Mouse (Mus musculus): ENCODE results near the gene Gm20388.

The Gm20388 gene

DNA sequence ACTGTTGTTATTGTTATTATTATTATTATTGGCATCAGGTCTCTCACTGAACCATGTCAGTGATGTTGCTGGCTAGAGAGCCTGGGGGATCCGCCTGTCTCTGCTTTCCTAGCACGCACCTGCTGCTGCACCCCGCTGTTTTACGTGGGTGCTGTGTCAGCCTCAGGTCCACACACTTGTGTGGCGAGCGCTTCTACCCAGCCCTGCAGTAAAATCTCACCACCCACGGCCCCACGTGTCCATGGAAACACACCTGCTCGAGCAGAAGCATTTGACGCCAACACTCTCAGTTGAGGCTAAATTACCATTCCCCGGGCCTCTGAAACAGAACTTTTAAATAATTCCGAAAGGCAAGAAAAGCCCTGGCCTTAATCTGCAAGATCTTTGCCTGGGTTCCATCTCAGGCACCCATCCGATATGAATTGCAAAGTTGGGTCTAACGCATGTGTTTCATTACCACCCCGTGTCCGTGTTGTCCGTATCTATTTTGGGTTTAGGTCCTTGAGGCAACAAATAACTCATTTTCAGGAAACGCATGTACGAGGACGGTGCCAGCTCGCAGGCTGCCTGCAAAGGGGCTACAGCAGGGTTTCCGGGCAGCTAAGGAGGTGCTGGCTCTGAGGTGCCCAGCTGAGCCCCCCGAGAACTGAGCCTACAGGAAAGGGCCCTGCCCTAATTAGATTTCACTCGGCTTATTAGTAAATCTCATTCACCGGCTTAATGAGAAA is 1461.4 kb downstream of the Gm20388 start:
- no peak for DNase-seq

- DNase-seq = no peak
Observed at GRCm38 (mm10) chr8:121372639-121372986, 1462.0 kb downstream of the Gm20388 start.

GRCm38 (mm10) chr8:121374284-121374683 is 1463.6 kb downstream of the Gm20388 start:
- DNase-seq = no peak

- peak; percentile 54 for DNase-seq
Observed at GRCm38 (mm10) chr8:121374777-121375176, 1464.1 kb downstream of the Gm20388 start.

DNA sequence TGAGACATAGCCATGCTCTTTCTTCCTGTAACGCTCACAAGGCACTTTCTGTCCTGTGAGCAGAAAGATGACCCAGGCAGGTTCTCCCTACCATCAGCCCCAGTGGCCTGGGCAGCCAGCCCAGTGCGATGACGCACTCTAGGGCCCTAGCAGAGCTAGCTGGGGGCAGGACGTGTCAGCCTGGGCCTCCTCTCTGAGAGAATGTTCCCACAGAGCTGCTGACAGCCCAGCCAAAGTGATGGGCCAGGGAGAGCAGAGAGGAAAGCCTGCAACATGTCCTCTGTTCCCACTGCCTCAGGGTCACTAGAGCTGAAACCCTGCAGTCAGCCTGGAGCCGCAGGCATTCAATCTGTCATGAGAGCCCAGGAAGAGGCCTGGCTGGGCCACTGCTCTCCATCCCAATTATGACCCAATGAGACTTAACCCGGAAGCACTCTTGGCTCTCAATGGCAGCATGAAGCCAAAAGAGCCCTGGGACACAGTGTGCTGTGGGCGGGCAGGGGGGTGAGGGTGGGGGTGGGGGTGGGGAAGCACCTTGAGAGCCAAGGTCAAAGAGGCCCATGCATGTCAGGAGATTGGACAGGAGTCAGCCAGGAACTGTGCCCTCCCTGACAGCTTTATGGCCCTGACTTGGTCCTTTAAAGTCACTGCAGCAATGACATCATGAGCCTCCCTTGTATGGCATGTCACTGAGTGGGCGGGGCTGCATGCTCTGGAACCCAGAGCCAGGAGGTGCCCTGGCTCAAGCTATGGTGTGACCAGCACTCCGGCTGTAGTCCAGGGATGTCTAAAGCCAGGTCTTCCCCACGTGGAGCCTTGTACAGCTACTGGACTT is 1465.7 kb downstream of the Gm20388 start:
- peak; percentile 79 for DNase-seq

- DNase-seq = no peak
Observed at GRCm38 (mm10) chr8:121377680-121378079, 1467.0 kb downstream of the Gm20388 start.

- DNase-seq = no peak
Observed at GRCm38 (mm10) chr8:121379387-121379786, 1468.7 kb downstream of the Gm20388 start.

DNA sequence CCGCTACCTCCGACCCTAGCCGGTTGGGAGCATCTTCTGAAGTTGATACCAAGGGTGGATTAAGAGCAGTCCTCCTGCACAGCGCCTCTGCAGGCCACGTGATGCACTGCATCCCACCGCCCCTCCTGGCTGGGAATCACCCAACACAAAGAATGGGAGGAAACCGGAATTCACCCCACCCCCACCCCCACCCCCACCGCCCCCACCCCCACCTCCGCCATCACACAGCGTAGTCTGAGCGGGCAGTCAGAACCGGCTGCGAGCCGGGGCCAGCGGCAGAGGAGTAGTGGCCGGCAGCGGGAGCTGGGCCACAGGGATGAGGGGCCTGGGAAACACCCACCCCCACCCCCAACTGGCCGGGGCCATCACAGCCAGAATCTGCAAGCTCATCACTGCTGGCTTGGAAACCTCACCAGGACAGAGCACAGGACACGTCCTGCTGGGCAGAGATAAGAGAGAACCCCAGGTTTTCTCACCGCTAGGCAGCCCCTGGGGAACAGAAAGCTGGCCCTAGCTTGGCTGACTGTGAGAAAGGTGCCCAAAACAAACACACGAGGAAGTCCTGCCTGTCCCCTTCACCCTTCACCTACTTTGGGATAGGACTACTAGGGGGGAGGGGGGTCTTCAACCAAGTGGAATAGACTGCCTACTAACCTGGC is 1472.1 kb downstream of the Gm20388 start:
- DNase-seq = peak; percentile 85

GRCm38 (mm10) chr8:121385540-121385939 is 1474.9 kb downstream of the Gm20388 start:
- DNase-seq = no peak

DNA sequence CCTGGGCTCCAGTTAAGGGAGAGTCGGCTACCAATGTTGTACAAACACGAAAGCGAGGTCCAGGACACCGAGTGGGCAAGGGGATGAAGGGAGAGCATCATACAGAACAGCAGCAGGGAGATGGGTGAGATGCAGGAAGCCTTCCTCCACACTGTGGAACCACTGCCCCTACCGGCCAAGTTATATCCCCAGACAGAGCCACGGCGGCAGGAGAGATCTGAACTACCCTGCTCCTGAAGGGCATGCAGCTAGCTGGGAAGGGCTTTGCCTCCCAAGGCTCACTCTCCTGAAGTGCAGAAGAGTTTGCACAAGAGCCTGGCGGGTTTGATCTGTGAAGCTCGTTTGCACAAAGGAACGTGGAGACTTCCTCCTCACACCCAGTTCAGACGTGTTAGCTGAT is 1480.0 kb downstream of the Gm20388 start:
- peak; percentile 36 for DNase-seq

DNA sequence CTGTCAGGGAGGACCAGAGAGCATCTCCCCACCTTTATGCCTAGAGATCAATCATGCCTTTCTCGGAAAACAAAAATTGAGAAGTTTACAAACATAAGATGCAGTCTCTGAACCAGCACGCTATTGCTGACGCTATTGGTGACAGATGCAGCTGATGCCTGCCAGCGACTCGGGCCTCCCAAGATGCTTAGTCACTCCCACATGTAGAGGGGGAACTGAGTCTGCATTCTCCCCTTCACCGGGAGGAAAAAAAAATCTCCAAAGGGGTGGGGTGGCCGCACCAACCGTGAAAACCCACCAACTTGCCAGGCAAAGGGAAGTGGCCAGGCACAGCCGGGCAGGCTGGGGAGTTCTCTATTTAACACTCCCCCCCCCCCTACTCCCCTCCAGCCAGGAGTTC is 1480.6 kb downstream of the Gm20388 start:
- no peak for DNase-seq

- DNase-seq = no peak
Observed at GRCm38 (mm10) chr8:121391771-121392170, 1481.1 kb downstream of the Gm20388 start.

DNA sequence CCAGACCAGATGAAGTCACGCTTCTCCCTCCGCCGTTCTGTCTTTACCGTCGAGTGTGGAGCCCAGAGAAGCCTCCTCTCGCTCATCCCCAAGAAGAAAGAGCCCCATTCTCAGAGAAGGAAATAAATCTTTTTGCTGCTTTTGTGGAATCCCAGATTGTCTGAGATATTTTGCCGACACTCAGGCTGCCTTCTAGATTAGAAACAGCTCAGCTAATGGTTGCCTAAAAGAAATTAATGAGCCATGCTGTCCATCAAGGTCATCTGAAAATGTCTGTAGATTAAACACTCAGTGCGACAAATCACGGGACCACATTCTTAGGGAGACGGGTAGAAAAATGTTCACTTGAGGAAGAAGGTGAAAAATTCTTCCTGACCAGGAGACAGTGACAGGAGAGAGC is 1481.8 kb downstream of the Gm20388 start:
- DNase-seq = no peak

DNA sequence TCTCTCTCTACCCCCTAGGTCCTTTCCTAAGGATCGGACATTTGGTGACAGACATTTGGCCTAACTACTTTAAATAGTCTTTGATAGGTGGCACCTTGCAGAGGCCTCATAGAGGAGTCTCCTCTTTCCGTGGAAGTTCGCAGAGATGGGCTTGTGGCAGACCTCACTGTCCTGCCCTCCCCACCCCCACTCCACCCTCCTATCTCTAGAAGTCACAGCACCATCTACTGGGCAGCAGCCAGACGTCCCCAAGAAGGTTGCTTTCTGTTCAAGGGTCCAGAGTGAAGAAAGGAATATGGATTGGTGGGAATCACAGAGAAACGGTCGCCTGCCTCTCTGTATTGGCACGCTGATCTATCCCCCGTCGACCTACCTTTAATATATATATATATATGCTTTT is 1482.5 kb downstream of the Gm20388 start:
- DNase-seq = peak; percentile 63

DNA sequence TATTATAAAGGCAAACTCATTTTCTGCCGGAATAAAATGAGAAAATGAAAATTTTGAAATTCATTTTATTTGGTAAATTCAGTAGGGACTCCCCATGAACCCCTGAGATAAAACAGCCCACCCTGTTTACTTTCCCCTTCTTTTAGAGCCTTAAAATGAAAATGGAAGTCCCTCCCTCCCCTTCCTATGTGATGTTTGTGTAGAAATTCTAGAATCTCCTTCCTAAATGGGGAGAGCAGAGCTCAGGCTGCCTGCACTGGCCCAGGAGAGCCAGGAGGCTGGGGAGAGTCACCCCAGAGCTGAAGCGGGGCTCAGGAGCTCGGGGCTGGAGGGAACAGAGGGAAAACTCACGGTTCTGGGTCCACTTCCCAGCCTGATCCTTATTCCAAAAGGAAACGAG is 1484.0 kb downstream of the Gm20388 start:
- no peak for DNase-seq

GRCm38 (mm10) chr8:121395316-121395715 is 1484.7 kb downstream of the Gm20388 start:
- DNase-seq = no peak

DNA sequence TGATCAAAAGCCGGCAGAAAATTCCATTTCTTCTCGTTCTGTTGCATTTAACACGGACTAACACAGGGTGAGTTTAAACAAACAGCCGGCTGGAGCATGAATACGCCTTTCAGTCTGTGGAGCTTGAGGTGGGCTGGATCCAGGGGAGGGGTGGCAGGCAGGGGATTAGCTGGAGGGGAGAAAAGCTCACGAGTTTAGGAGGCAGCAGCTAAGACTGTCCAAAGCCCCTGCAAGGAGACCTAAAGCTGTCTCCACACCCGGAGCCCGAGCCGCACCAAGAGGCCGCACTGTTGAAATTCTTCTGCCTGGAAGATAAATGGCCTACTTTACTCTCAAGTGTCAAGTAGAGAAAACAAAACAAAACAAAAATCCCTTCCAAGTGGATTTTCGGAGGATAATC is 1485.5 kb downstream of the Gm20388 start:
- no peak for DNase-seq

DNA sequence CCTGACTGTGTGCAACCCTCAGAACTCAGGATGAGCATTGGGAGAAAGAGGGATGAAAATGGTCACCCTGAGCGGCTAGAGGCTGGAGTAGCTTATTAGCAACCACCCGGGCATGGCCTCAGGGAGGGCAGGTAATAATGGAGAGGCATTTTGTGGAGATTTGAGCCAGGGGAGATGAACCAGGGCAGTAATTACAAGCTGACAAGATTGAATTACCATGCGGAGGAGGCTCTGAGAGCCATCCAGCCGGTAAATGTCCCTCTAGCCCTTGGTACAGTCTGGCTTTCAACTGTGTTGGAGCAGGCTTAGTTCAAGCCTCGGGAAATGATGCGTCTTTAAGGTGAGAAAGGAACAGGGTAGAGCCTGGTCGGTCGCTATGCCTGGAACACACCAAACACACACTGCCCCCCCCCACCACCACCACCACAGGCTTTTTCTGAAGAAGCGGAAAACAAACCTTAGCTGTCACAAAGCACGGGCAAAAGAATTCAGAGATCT is 1486.6 kb downstream of the Gm20388 start:
- no peak for DNase-seq

GRCm38 (mm10) chr8:121398081-121398480 is 1487.4 kb downstream of the Gm20388 start:
- DNase-seq = no peak

GRCm38 (mm10) chr8:121398724-121399123 is 1488.1 kb downstream of the Gm20388 start:
- DNase-seq = no peak

GRCm38 (mm10) chr8:121399173-121399572 is 1488.5 kb downstream of the Gm20388 start:
- DNase-seq = no peak

DNA sequence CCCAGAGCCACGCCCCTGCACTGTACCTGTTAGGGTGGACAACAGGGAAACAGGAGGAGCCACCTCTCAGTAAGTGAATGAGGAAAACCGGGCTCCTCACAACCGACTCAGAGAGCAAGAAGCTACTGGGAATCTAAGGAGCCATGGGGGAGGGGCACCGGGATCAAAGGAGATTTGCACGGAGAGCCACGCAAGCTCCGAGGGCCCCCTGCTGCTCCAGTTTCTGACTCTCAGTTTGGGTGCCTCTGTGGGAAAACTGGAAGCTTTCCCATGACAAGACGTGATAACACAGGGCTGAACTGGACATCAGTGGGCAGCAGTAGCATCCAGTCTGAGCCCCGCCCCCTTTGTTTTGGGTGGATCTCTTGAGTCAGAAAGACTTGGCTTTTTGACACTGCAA is 1489.9 kb downstream of the Gm20388 start:
- no peak for DNase-seq

- DNase-seq = no peak
Observed at GRCm38 (mm10) chr8:121403821-121404220, 1493.2 kb downstream of the Gm20388 start.

DNA sequence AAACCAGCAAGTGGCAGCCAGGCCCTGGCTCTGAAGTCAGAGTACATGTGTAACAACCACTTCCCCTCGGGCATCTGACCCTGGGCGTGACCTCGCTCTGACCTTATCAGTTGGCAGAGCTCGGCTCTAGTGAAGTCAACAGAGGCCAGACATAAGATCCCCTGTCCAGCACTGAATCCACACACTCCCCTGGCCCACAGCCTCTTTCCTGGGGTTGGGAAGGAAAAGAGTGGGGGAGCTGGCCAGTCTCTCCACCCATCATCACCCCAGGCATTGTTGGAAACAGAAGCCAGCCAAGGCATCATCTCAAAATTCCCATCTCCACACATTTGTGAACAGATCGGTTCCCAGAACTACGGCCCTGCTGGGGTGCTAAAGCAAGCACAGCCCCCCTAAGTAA is 1507.4 kb downstream of the Gm20388 start:
- DNase-seq = no peak
